Comparison of ENCODE assay signal across 17 mouse cellular contexts in genomic region chr7:68164074-68164473, GRCm38 (mm10).
DNase-seq lines count a peak whose midpoint lies in the region; ATAC-seq and TF ChIP-seq lines count a peak whose summit lies in the region.
"Had no signal": no experiment of that assay in that cellular context is flagged by ENCODE, and none has a peak within 500 bp of the region (broad histone marks: within the 10 kb centered on the region; RNA-seq: fewer than 3 reads in every experiment).

No protein-coding gene starts in this region.

- no peaks in the 10 kb centered on the region for H3K9me3 ChIP-seq in kidney, postnatal 0 days (replicated peaks; ENCODE audit: low read length)
- no peaks in the 10 kb centered on the region for H3K9me3 ChIP-seq in liver, postnatal 0 days (ENCODE audit: low read length)
- H3K9me3 ChIP-seq: heart, embryonic 13.5 days; kidney, embryonic 15.5 days had no signal

- no peak overlapping the region for H3K4me3 ChIP-seq in kidney, postnatal 0 days (replicated peaks; ENCODE audit: low read depth, low read length)
- H3K4me3 ChIP-seq in liver, postnatal 0 days (ENCODE audit: low read depth, low read length) = no peak overlapping the region
- H3K4me3 ChIP-seq in layer of hippocampus, adult 2 months = no peak overlapping the region
- H3K4me3 ChIP-seq: erythroblast, embryonic 14.5 days; heart, embryonic 13.5 days; kidney, embryonic 15.5 days had no signal

- H3K27me3 ChIP-seq in kidney, postnatal 0 days (ENCODE audit: insufficient read depth, low read length) = no peaks in the 10 kb centered on the region
- no peaks in the 10 kb centered on the region for H3K27me3 ChIP-seq in liver, postnatal 0 days (ENCODE audit: insufficient read depth, low read length)
- H3K27me3 ChIP-seq: heart, embryonic 13.5 days; kidney, embryonic 15.5 days had no signal

- H3K36me3 ChIP-seq in kidney, postnatal 0 days (ENCODE audit: insufficient read depth, low read length) = peaks cover 11% of the 10 kb centered on the region; the same call in 1 of the 2 replicates
- H3K36me3 ChIP-seq in liver, postnatal 0 days (replicated peaks; ENCODE audit: insufficient read depth, low read length) = peaks cover 2% of the 10 kb centered on the region; the same call in 1 of the 2 replicates

- 49% methylated on average over 3 of the region's 3 CpGs for WGBS in kidney, postnatal 0 days
- WGBS in liver, postnatal 0 days (ENCODE audit: insufficient replicate concordance) = 23% methylated on average over 3 of the region's 3 CpGs

- peaks cover 14% of the 10 kb centered on the region for H3K4me1 ChIP-seq in kidney, postnatal 0 days (replicated peaks; ENCODE audit: insufficient read depth, low read length)
- H3K4me1 ChIP-seq in liver, postnatal 0 days (ENCODE audit: insufficient read depth) = 0 out of 2 replicates have a peak, but pooled peaks cover 7% of the 10 kb centered on the region

- peak; percentile 25 for DNase-seq in kidney, postnatal 0 days (ENCODE audit: low spot score)
- no peak for DNase-seq in kidney, postnatal 14 days
- DNase-seq in liver, postnatal 0 days = no peak
- peak; percentile 36 to 50 for DNase-seq in thymus, postnatal 36 days
- no peak for DNase-seq in cerebellum, postnatal 14 days
- no peak for DNase-seq in left cerebral cortex, postnatal 10 days (ENCODE audit: extremely low spot score in 1 of 2, low spot score in 2 of 2)
- no peak for DNase-seq in layer of hippocampus, adult 2 months (ENCODE audit: low spot score in 2 of 2)
- DNase-seq: cerebellum, adult 8-10 months; forebrain, postnatal 0 days; gastrocnemius, postnatal 36 days; lung, adult 18-20 months; right cerebral cortex, postnatal 14 days had no signal

- H3K27ac ChIP-seq in kidney, postnatal 0 days = no peak overlapping the region
- no peak overlapping the region for H3K27ac ChIP-seq in liver, postnatal 0 days (ENCODE audit: low read depth)
- H3K27ac ChIP-seq in layer of hippocampus, adult 2 months = no peak overlapping the region
- H3K27ac ChIP-seq: heart, embryonic 13.5 days; hindbrain, postnatal 0 days; kidney, embryonic 15.5 days had no signal

- TF ChIP-seq CTCF in kidney, postnatal 0 days (IDR thresholded peaks at IDR 0.05; ENCODE audit: low read depth) = no peak
- TF ChIP-seq CTCF in liver, postnatal 0 days (IDR thresholded peaks at IDR 0.05; ENCODE audit: low read depth) = no peak
- no peak for TF ChIP-seq CTCF in layer of hippocampus, adult 2 months (conservative IDR thresholded peaks at IDR 0.05)

- 0 out of 2 replicates have a peak, but pooled peaks have one; percentile 25 for TF ChIP-seq EP300 in liver, postnatal 0 days (IDR thresholded peaks at IDR 0.05; ENCODE audit: low read depth)

- no peak overlapping the region for H3K4me2 ChIP-seq in kidney, postnatal 0 days (ENCODE audit: low read length)
- no peak overlapping the region for H3K4me2 ChIP-seq in liver, postnatal 0 days (ENCODE audit: low read depth, low read length)
- H3K4me2 ChIP-seq: heart, embryonic 13.5 days; kidney, embryonic 15.5 days had no signal

- ATAC-seq in kidney, postnatal 0 days (replicated peaks; ENCODE audit: low FRiP score, low read depth) = no peak
- peak; percentile 70 for ATAC-seq in granulocyte monocyte progenitor cell, adult 5-6 weeks (replicated peaks; ENCODE audit: poor library complexity, severe bottlenecking)
- ATAC-seq in liver, postnatal 0 days = no peak
- ATAC-seq: forebrain, postnatal 0 days; hindbrain, postnatal 0 days had no signal

- H3K9ac ChIP-seq in kidney, postnatal 0 days (ENCODE audit: low read depth, low read length) = no peak overlapping the region
- H3K9ac ChIP-seq in liver, postnatal 0 days (replicated peaks) = no peak overlapping the region
- H3K9ac ChIP-seq: forebrain, postnatal 0 days; heart, embryonic 13.5 days; kidney, embryonic 15.5 days had no signal

- intact Hi-C loops in left cerebral cortex, postnatal 10 days (cut with DNase I) = no loop called here

Comparison
In these comparisons a context has a peak if more than half of its experiments do, and no peak if none do; other contexts are left out.
1. DNase-seq: peak in kidney, postnatal 0 days (single experiment) and thymus, postnatal 36 days (2 of 2); none in kidney, postnatal 14 days (single experiment), liver, postnatal 0 days (single experiment), cerebellum, postnatal 14 days (0 of 2), left cerebral cortex, postnatal 10 days (0 of 2) and layer of hippocampus, adult 2 months (0 of 2).